Mouse (Mus musculus): ENCODE measurements around the gene Acot6. TPM values are rescaled to one million over a fixed set of nuclear protein-coding genes. Genes with fewer than 3 reads are reported as not detected.

Gene Acot6
- polyA plus RNA-seq, 2 experiments, result 2.2 to 4.0 TPM

DNA sequence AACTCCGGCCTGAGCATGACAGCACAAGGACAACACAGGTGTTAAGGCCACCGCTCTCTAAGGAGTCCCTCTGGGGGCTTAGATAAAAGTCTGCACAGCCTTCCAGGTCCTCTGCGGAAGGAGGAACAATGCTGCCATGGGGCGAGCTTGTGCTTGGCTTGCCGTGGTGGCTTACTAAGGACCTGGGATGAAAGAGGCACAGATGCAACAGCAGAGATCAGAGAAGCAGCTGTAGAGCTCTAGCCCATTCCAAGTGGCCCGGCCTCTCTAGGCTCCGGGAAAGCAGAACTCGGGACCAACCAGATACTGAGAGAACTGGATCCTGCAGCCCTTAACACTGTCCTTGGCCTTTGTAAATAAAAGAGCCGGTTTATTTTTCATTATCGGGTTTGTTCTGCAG, 51.5 kb downstream of the Acot6 start:
- Histone ChIP-seq H3K4me1 (ENCODE audit: control insufficient read depth, insufficient read depth, low read length) (peaks cover 6% of the 10 kb centered on the region), H3K27me3 (ENCODE audit: control insufficient read depth, insufficient read depth, low read length) (no peaks in the 10 kb centered on the region), H3K4me3 (replicated peaks; ENCODE audit: low read length) (no peak overlapping the region), H3K4me2 (replicated peaks; ENCODE audit: low read depth, low read length, severe bottlenecking) (no peak overlapping the region), H3K36me3 (ENCODE audit: control insufficient read depth, insufficient read depth, low read length) (peaks cover 61% of the 10 kb centered on the region), H3K9me3 (ENCODE audit: control insufficient read depth, low read length) (no peaks in the 10 kb centered on the region), H3K9ac (ENCODE audit: low read depth, low read length, severe bottlenecking) (no peak overlapping the region), H3K27ac (replicated peaks; ENCODE audit: low read depth, low read length) (no peak overlapping the region)
- no peak for TF ChIP-seq POLR2A (IDR thresholded peaks at IDR 0.05; ENCODE audit: borderline replicate concordance, extremely low read depth, insufficient read depth, insufficient read length)
- 89% methylated on average over 10 of the region's 10 CpGs for WGBS
- DNase-seq (ENCODE audit: low spot score) (no peak), ATAC-seq (ENCODE audit: low FRiP score, low read depth) (no peak)

GRCm38 (mm10) chr12:84152352-84153190, 52.1 kb downstream of the Acot6 start:
- no peak overlapping the region for H3K4me3 ChIP-seq (replicated peaks; ENCODE audit: low read length)
- 53% methylated on average over 32 of the region's 32 CpGs for WGBS
- no peak for TF ChIP-seq POLR2A (IDR thresholded peaks at IDR 0.05; ENCODE audit: borderline replicate concordance, extremely low read depth, insufficient read depth, insufficient read length)
- peaks cover 6% of the 10 kb centered on the region for H3K4me1 ChIP-seq (ENCODE audit: control insufficient read depth, insufficient read depth, low read length)
- ATAC-seq (ENCODE audit: low FRiP score, low read depth) (0 out of 2 replicates have a peak, but pooled peaks have one; percentile 7), DNase-seq (ENCODE audit: low spot score) (no peak)
- no peak overlapping the region for H3K27ac ChIP-seq (replicated peaks; ENCODE audit: low read depth, low read length)
- H3K9me3 ChIP-seq (ENCODE audit: control insufficient read depth, low read length), result no peaks in the 10 kb centered on the region
- no peak overlapping the region for H3K9ac ChIP-seq (ENCODE audit: low read depth, low read length, severe bottlenecking)
- no peaks in the 10 kb centered on the region for H3K27me3 ChIP-seq (ENCODE audit: control insufficient read depth, insufficient read depth, low read length)
- H3K4me2 ChIP-seq (replicated peaks; ENCODE audit: low read depth, low read length, severe bottlenecking), result no peak overlapping the region
- peaks cover 67% of the 10 kb centered on the region for H3K36me3 ChIP-seq (ENCODE audit: control insufficient read depth, insufficient read depth, low read length)

- peaks cover 75% of the 10 kb centered on the region for H3K36me3 ChIP-seq (ENCODE audit: control insufficient read depth, insufficient read depth, low read length)
- no peaks in the 10 kb centered on the region for H3K27me3 ChIP-seq (ENCODE audit: control insufficient read depth, insufficient read depth, low read length)
- DNase-seq (ENCODE audit: low spot score), result no peak
- no peak overlapping the region for H3K27ac ChIP-seq (replicated peaks; ENCODE audit: low read depth, low read length)
- no peak overlapping the region for H3K9ac ChIP-seq (ENCODE audit: low read depth, low read length, severe bottlenecking)
- no peak for TF ChIP-seq POLR2A (IDR thresholded peaks at IDR 0.05; ENCODE audit: borderline replicate concordance, extremely low read depth, insufficient read depth, insufficient read length)
- no peak for ATAC-seq (ENCODE audit: low FRiP score, low read depth)
- no peaks in the 10 kb centered on the region for H3K9me3 ChIP-seq (ENCODE audit: control insufficient read depth, low read length)
- WGBS, result 76% methylated on average over 6 of the region's 6 CpGs
- H3K4me1 ChIP-seq (ENCODE audit: control insufficient read depth, insufficient read depth, low read length), result peaks cover 3% of the 10 kb centered on the region
- H3K4me2 ChIP-seq (replicated peaks; ENCODE audit: low read depth, low read length, severe bottlenecking), result no peak overlapping the region
- no peak overlapping the region for H3K4me3 ChIP-seq (replicated peaks; ENCODE audit: low read length)
These were observed 53.0 kb downstream of the Acot6 start for GRCm38 (mm10) chr12:84153414-84153813.

DNA sequence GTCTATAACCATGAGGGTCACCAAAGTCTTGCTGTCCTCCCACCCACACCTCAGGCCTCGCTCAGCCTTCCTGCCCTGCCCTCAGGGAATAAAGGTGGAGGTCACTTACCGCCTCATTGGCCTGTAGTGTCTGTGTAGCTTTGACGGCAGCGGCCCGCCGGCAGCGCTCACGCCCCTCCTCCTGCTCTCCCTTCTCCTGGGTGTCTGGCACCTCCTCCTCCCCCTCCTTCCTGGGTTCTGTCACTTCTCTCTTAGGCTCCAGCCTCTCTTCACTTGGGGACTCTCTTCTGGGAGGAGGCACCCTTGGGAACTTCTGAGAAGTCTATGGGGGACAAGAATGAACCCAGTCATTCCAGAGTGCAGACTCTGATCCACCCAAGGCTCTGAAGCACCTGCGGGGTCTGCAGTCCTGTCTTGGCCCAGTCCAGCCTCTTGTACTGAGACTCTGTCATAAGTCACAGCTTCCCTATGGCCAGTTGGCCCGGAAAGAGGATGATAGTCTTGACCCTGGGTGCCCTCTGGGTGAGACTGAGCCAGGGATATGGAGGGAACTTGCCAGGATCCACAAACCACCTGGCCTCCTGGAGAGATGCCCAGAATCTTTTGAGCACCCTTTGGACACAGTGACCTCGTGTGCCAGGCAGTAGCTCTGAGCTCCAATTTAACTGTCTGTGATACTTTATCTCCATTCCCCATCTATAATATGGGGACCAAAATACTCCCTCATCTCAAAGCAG, 54.5 kb downstream of the Acot6 start:
- no peak for TF ChIP-seq POLR2A (IDR thresholded peaks at IDR 0.05; ENCODE audit: borderline replicate concordance, extremely low read depth, insufficient read depth, insufficient read length)
- H3K27ac ChIP-seq (replicated peaks; ENCODE audit: low read depth, low read length), result no peak overlapping the region
- no peak for DNase-seq (ENCODE audit: low spot score)
- H3K4me2 ChIP-seq (replicated peaks; ENCODE audit: low read depth, low read length, severe bottlenecking), result no peak overlapping the region
- WGBS, result 69% methylated on average over 11 of the region's 11 CpGs
- peaks cover 85% of the 10 kb centered on the region for H3K36me3 ChIP-seq (ENCODE audit: control insufficient read depth, insufficient read depth, low read length)
- no peak overlapping the region for H3K4me3 ChIP-seq (replicated peaks; ENCODE audit: low read length)
- H3K27me3 ChIP-seq (ENCODE audit: control insufficient read depth, insufficient read depth, low read length), result no peaks in the 10 kb centered on the region
- ATAC-seq (ENCODE audit: low FRiP score, low read depth), result no peak
- H3K9me3 ChIP-seq (ENCODE audit: control insufficient read depth, low read length), result no peaks in the 10 kb centered on the region
- H3K9ac ChIP-seq (ENCODE audit: low read depth, low read length, severe bottlenecking), result no peak overlapping the region
- no peaks in the 10 kb centered on the region for H3K4me1 ChIP-seq (ENCODE audit: control insufficient read depth, insufficient read depth, low read length)

- 80% methylated on average over 2 of the region's 2 CpGs for WGBS
- ATAC-seq (ENCODE audit: low FRiP score, low read depth), result no peak
- Histone ChIP-seq H3K4me1 (ENCODE audit: control insufficient read depth, insufficient read depth, low read length) (no peaks in the 10 kb centered on the region), H3K9me3 (ENCODE audit: control insufficient read depth, low read length) (no peaks in the 10 kb centered on the region), H3K27ac (replicated peaks; ENCODE audit: low read depth, low read length) (no peak overlapping the region), H3K9ac (ENCODE audit: low read depth, low read length, severe bottlenecking) (no peak overlapping the region), H3K4me2 (replicated peaks; ENCODE audit: low read depth, low read length, severe bottlenecking) (no peak overlapping the region), H3K36me3 (ENCODE audit: control insufficient read depth, insufficient read depth, low read length) (peaks cover 85% of the 10 kb centered on the region), H3K4me3 (replicated peaks; ENCODE audit: low read length) (no peak overlapping the region), H3K27me3 (ENCODE audit: control insufficient read depth, insufficient read depth, low read length) (no peaks in the 10 kb centered on the region)
- no peak for TF ChIP-seq POLR2A (IDR thresholded peaks at IDR 0.05; ENCODE audit: borderline replicate concordance, extremely low read depth, insufficient read depth, insufficient read length)
- DNase-seq (ENCODE audit: low spot score), result no peak
These were observed 55.0 kb downstream of the Acot6 start for GRCm38 (mm10) chr12:84155523-84155871.
